Mouse (Mus musculus) limb, embryonic 12.5 days (tissue): ENCODE data around the gene Il2rg. TPM values are rescaled to one million over a fixed set of nuclear protein-coding genes. Genes with fewer than 3 reads are reported as not detected.

Experiments
- ATAC-seq: fragments of 200-750 bp; cut with Nextera tagmentation; 2 replicates; pipeline ENCODE4 v1.8.0; 2017; ENCODE audit warnings: low read depth, moderate TSS enrichment; ENCODE audit not compliant: insufficient number of reproducible peaks, insufficient read depth, low FRiP score, low TSS enrichment
- H3K27ac ChIP-seq: fragments of 300-500 bp; sonication (generic); 2 replicates; pipeline ENCODE4 v1.5.1; 2016; ENCODE audit warnings: mild to moderate bottlenecking, moderate library complexity
- H3K27me3 ChIP-seq: fragments of 300-500 bp; sonication (generic); 2 replicates; pipeline ENCODE4 v1.6.1; 2016; ENCODE audit warnings: mild to moderate bottlenecking, moderate library complexity
- H3K36me3 ChIP-seq: fragments of 300-500 bp; sonication (generic); 2 replicates; pipeline ENCODE4 v1.6.1; 2016; ENCODE audit warnings: mild to moderate bottlenecking, moderate library complexity
- H3K4me1 ChIP-seq: fragments of 300-500 bp; sonication (generic); replicated peaks from 2 replicates; pipeline ENCODE4 v1.6.1; 2016
- H3K4me2 ChIP-seq: fragments of 300-500 bp; sonication (generic); 2 replicates; pipeline ENCODE4 v1.6.1; 2016; ENCODE audit warnings: mild to moderate bottlenecking, moderate library complexity
- H3K4me3 ChIP-seq: fragments of 300-500 bp; sonication (generic); replicated peaks from 2 replicates; pipeline ENCODE4 v1.5.1; 2016; ENCODE audit warnings: mild to moderate bottlenecking
- H3K9ac ChIP-seq: fragments of 300-500 bp; sonication (generic); replicated peaks from 2 replicates; pipeline ENCODE4 v1.6.1; 2016; ENCODE audit warnings: mild to moderate bottlenecking, moderate library complexity
- H3K9me3 ChIP-seq: fragments of 300-500 bp; sonication (generic); 2 replicates; pipeline ENCODE4 v1.6.1; 2016; ENCODE audit warnings: mild to moderate bottlenecking, moderate library complexity
- WGBS: fragments of 180-500 bp; shearing (Covaris S2); methylation state at CpG from one replicate; pipeline ENCODE4 v1.1.7; 2016; 5-methylcytosine and 5-hydroxymethylcytosine counted together
- polyA plus RNA-seq: library from polyadenylated mRNA; unstranded; fragments of >200 nt; fragmentation: Nextera tagmentation; extraction: Ambion mirVana; gene quantifications from 2 replicates; pipeline ENCODE4 v1.2.1, GENCODE M21; 2016

Il2rg gene
- polyA plus RNA-seq, 1 experiment from 2014 or later: 4.2 TPM

DNA sequence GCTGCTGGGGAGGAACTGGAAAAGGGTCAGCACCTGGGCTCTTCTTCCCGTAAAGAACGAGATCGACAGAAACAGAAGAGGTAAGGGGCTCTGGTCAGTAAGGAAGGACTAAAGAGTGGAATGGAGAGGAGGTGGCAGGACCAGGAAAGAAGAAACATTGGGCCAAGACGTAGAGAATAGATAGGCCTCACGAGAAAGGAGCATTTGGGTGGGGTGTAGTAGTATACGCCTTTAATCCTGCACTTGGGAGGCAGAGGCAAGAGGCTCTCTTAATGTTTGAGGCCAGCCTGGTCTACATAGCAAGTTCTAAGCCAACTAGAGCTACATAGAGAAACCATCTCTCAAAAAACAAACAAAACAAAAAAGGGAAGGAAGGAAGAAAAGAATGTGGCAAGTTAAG is 20.4 kb upstream of the Il2rg start:
- Histone ChIP-seq H3K4me1 (no peaks in the 10 kb centered on the region), H3K27ac (no peak overlapping the region), H3K4me3 (no peak overlapping the region), H3K4me2 (no peak overlapping the region), H3K36me3 (peaks cover 88% of the 10 kb centered on the region), H3K27me3 (peaks cover 51% of the 10 kb centered on the region), H3K9ac (no peak overlapping the region), H3K9me3 (no peaks in the 10 kb centered on the region)
- 91% methylated on average over 6 of the region's 6 CpGs for WGBS
- no peak for ATAC-seq

DNA sequence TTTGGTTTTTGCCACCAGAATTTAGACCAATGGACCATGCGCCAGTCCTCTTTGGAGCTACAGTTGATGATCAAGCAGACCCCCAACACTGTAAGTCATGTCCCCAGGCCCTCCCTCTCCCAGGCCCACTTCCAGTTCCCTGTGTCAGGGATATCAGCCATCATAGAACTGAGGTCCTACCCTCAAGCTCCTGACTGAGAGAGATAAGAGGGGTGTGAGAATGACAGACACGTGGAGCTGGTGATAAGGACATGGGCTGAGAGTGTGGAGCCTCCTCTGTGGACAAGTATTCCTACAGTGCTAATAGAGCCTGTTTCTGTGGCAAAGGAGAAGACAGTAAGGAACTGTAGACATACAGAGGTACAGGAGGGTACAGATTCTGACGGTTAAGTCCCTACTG is 19.5 kb upstream of the Il2rg start:
- Histone ChIP-seq H3K36me3 (peaks cover 88% of the 10 kb centered on the region), H3K27ac (no peak overlapping the region), H3K9me3 (no peaks in the 10 kb centered on the region), H3K9ac (no peak overlapping the region), H3K4me2 (no peak overlapping the region), H3K4me1 (no peaks in the 10 kb centered on the region), H3K4me3 (no peak overlapping the region), H3K27me3 (peaks cover 46% of the 10 kb centered on the region)
- WGBS: 90% methylated on average over 3 of the region's 3 CpGs
- no peak for ATAC-seq

GRCm38 (mm10) chrX:101285953-101286670 is 18.1 kb upstream of the Il2rg start:
- peaks cover 33% of the 10 kb centered on the region for H3K27me3 ChIP-seq
- WGBS: 92% methylated on average over 14 of the region's 14 CpGs

DNA sequence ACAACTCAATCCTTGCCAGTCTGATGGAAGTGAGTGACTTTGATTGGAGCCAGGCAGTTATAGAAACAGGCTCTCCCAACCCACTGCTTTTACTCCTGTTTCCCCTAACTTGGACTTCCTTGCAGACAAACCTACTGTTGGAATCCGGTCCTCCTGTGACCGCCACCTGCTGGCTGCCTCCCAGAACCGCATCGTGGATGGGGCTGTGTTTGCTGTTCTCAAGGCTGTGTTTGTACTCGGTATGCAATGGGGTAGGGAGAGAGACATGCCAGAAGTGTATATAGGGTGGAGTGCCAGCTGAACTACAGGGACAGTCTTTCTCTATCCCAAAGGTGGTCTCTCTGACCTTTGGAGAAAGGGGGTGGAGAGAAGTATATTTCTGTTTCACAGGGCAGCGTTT is 17.5 kb upstream of the Il2rg start:
- Histone ChIP-seq H3K27ac (no peak overlapping the region), H3K4me2 (no peak overlapping the region), H3K4me3 (no peak overlapping the region), H3K4me1 (no peaks in the 10 kb centered on the region), H3K9me3 (no peaks in the 10 kb centered on the region), H3K27me3 (peaks cover 30% of the 10 kb centered on the region), H3K36me3 (peaks cover 91% of the 10 kb centered on the region), H3K9ac (no peak overlapping the region)
- no peak for ATAC-seq
- 26% methylated on average over 6 of the region's 6 CpGs for WGBS

More at GRCm38 (mm10) chrX:101285953-101286670, 18.1 kb upstream of the Il2rg start:
- no peak for ATAC-seq
- Histone ChIP-seq H3K36me3 (peaks cover 91% of the 10 kb centered on the region), H3K27ac (no peak overlapping the region), H3K4me3 (no peak overlapping the region), H3K4me2 (no peak overlapping the region), H3K9ac (no peak overlapping the region), H3K9me3 (no peaks in the 10 kb centered on the region), H3K4me1 (no peaks in the 10 kb centered on the region)

- Histone ChIP-seq H3K36me3 (peaks cover 87% of the 10 kb centered on the region), H3K27ac (no peak overlapping the region), H3K9me3 (no peaks in the 10 kb centered on the region), H3K4me1 (no peaks in the 10 kb centered on the region), H3K4me3 (no peak overlapping the region), H3K9ac (no peak overlapping the region), H3K27me3 (peaks cover 20% of the 10 kb centered on the region; the same call in 1 of the 2 replicates), H3K4me2 (no peak overlapping the region)
- no peak for ATAC-seq
- WGBS: 79% methylated on average over 6 of the region's 6 CpGs
Measured at GRCm38 (mm10) chrX:101282813-101283212, 14.8 kb upstream of the Il2rg start.

DNA sequence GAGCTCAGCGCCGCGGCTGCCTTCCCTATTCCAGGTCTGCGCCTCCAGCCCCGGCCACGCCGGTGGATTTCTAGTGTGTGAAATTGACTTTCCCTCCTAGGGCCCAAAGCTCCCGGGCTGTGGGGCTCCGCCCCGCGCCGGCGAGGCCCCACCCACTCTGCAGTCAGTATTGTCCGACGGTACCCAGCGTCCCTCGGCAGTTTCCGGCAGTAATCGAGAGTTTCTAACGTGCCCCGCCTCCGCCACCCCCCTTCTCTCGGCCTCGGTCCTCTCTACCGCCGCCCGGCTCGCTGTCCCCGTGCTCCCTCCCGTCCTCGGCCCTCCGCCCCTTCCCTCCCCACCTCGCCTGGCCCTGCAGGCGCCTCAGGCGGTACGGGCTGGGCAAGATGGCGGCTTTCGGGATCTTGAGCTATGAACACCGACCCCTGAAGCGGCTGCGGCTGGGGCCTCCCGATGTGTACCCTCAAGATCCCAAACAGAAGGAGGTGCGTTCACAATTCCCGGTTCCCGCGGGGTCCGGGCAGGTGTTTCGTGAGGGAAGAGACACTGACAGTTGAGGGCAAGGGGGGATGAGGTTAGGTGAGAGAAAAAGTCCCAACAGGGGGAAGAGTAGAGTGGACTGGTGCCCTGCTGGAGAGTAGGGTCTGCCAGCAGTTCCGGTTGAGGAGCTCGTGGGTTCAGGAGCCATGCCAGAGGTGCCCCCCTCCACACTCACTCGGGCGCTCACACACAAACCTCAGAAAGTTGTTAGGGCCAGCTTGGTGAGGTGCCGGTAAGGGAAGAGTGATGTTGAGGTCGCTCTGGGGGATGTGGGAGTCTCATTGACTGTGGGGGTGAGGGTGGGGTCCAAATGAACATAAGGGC is 6.1 kb upstream of the Il2rg start, which contains the start of gene Med12:
Med12 (plus strand) TSS at position 156 of the 864 bp plus-strand sequence.
- 20% methylated on average over 50 of the region's 54 CpGs for WGBS
- Histone ChIP-seq H3K27ac (peak within 1 kb of the TSS; percentile 84), H3K4me1 (no peaks in the 10 kb centered on the region), H3K9ac (peak within 1 kb of the TSS; percentile 64), H3K4me3 (peak within 1 kb of the TSS; percentile 55), H3K9me3 (no peaks in the 10 kb centered on the region), H3K27me3 (peaks cover 27% of the 10 kb centered on the region), H3K4me2 (peak within 1 kb of the TSS; percentile 58), H3K36me3 (peaks cover 33% of the 10 kb centered on the region)
- ATAC-seq: peak; percentile 95

DNA sequence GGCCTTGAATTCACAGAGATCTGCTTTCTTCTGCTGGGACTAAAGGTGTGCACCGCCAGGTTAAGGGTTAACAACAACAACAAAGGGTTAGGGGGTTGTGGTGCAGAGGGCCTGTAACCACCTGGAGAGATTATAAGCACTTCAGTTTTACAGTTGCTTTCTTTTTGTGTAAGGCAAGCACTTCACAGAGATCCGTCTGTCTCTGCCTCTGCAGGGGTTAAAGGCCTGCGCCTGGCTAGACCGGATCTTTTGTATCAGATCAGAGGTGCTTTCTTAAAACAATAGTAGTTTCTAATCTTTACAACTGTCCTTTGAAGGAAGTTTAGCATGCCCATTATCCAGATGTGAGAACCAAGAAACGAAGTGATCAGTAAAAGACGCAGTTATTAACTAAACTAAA is 5.4 kb upstream of the Il2rg start:
- peak overlapping the region; percentile 64; the same call in 1 of the 2 replicates for H3K9ac ChIP-seq
- H3K27me3 ChIP-seq: peaks cover 31% of the 10 kb centered on the region
- H3K36me3 ChIP-seq: peaks cover 26% of the 10 kb centered on the region
- H3K27ac ChIP-seq: peak overlapping the region; percentile 66; the same call in 1 of the 2 replicates
- H3K9me3 ChIP-seq: no peaks in the 10 kb centered on the region
- H3K4me2 ChIP-seq: peak overlapping the region; percentile 47
- peak overlapping the region; percentile 55 for H3K4me3 ChIP-seq
- WGBS: 23% methylated on average over 6 of the region's 6 CpGs
- H3K4me1 ChIP-seq: peaks cover 1% of the 10 kb centered on the region; the same call in 1 of the 2 replicates
- ATAC-seq: no peak; the same call in 1 of the 2 replicates

- ATAC-seq: no peak
- no peaks in the 10 kb centered on the region for H3K36me3 ChIP-seq
- H3K9ac ChIP-seq: no peak within 1 kb of the TSS
- H3K4me3 ChIP-seq: no peak within 1 kb of the TSS
- 42% methylated on average over 3 of the region's 3 CpGs for WGBS
- H3K4me2 ChIP-seq: no peak within 1 kb of the TSS
- no peak within 1 kb of the TSS for H3K27ac ChIP-seq
- H3K9me3 ChIP-seq: no peaks in the 10 kb centered on the region
- H3K27me3 ChIP-seq: peaks cover 32% of the 10 kb centered on the region
- H3K4me1 ChIP-seq: peaks cover 7% of the 10 kb centered on the region; the same call in 1 of the 2 replicates
Measured at GRCm38 (mm10) chrX:101268755-101269124, 685 bp upstream of the Il2rg start, which contains the start of gene Gm20489. Gene Gm20489 (minus strand): TSS chrX:101269023.

GRCm38 (mm10) chrX:101266631-101267030 is 1.4 kb downstream of the Il2rg start:
- Histone ChIP-seq H3K4me1 (peaks cover 7% of the 10 kb centered on the region; the same call in 1 of the 2 replicates), H3K27ac (no peak overlapping the region), H3K36me3 (no peaks in the 10 kb centered on the region), H3K4me3 (no peak overlapping the region), H3K4me2 (no peak overlapping the region), H3K9me3 (no peaks in the 10 kb centered on the region), H3K27me3 (peaks cover 24% of the 10 kb centered on the region), H3K9ac (no peak overlapping the region)
- no peak for ATAC-seq
- 94% methylated on average over 6 of the region's 6 CpGs for WGBS

- H3K36me3 ChIP-seq: no peaks in the 10 kb centered on the region
- H3K4me1 ChIP-seq: peaks cover 21% of the 10 kb centered on the region
- H3K27me3 ChIP-seq: peaks cover 24% of the 10 kb centered on the region
- WGBS: 93% methylated on average over 1 of the region's 1 CpGs
- no peak within 1 kb of the TSS for H3K27ac ChIP-seq
- no peaks in the 10 kb centered on the region for H3K9me3 ChIP-seq
- H3K4me2 ChIP-seq: no peak within 1 kb of the TSS
- H3K4me3 ChIP-seq: no peak within 1 kb of the TSS
- no peak within 1 kb of the TSS for H3K9ac ChIP-seq
- no peak for ATAC-seq
Measured at GRCm38 (mm10) chrX:101263892-101264291, 4.2 kb downstream of the Il2rg start, which contains the start of gene Gm614. Gene Gm614 (minus strand): TSS chrX:101263992.
